Mouse (Mus musculus): ENCODE measurements at regions not wholly inside any gene's neighbourhood (a gene's known extent, or its start where the extent isn't known, plus 50 kb on each side); places are given as distances from the start of the nearest gene placed in this dataset.

DNA sequence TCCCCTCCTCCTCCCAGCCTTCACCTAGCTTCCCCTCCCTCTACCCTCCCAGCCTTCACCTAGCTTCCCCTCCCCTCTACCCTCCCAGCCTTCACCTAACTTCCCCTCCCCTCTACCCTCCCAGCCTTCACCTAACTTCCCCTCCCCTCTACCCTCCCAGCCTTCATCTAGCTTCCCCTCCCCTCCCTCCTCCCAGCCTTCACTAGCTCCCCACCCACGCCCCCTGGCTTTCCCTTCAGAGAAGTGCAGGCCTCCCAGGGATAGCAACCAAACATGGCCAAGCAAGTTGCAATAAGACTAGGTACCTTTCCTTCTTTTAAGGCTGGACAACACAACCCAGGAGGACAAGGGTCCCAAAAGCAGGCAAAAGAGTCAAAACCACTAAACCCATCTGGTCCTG is 248.5 kb downstream of the Ankrd16 start:
- no peak for DNase-seq (ENCODE audit: low read depth, low spot score)
- H3K27me3 ChIP-seq (ENCODE audit: control insufficient read depth in 1 of 2, insufficient read depth in 2 of 2, low read length in 2 of 2), result no peaks in the 10 kb centered on the region
- H3K9ac ChIP-seq (ENCODE audit: control insufficient read depth, low read depth, low read length, poor library complexity, severe bottlenecking), result no peak overlapping the region
- H3K9me3 ChIP-seq (replicated peaks; ENCODE audit: insufficient read depth, low read length), result no peaks in the 10 kb centered on the region
- H3K4me3 ChIP-seq (ENCODE audit: control insufficient read depth in 1 of 2, insufficient read depth in 1 of 2, low read depth in 2 of 2, low read length in 2 of 2), result no peak overlapping the region
- H3K27ac ChIP-seq (ENCODE audit: control insufficient read depth, low read depth, low read length), result no peak overlapping the region
- no peaks in the 10 kb centered on the region for H3K36me3 ChIP-seq (ENCODE audit: control insufficient read depth in 1 of 2, insufficient read depth in 2 of 2, low read length in 2 of 2)
- no peaks in the 10 kb centered on the region for H3K79me2 ChIP-seq (ENCODE audit: control insufficient read depth, insufficient read depth, low read length, poor library complexity)
- no peak for TF ChIP-seq ZC3H11A (IDR thresholded peaks at IDR 0.05; ENCODE audit: low read depth, low read length)
- no peak for TF ChIP-seq TAL1 (IDR thresholded peaks at IDR 0.05; ENCODE audit: low read length)
- TF ChIP-seq MEF2A (IDR thresholded peaks at IDR 0.05; ENCODE audit: extremely low read depth, insufficient replicate concordance, low read depth, low read length, poor library complexity, severe bottlenecking), result no peak
- TF ChIP-seq SIN3A (IDR thresholded peaks at IDR 0.05; ENCODE audit: low read length), result no peak
- TF ChIP-seq BHLHE40 (IDR thresholded peaks at IDR 0.05; ENCODE audit: borderline replicate concordance, low read depth, low read length), result no peak
- H3K4me1 ChIP-seq (ENCODE audit: control insufficient read depth in 1 of 2, insufficient read depth in 2 of 2, low read length in 2 of 2), result no peaks in the 10 kb centered on the region

GRCm38 (mm10) chr2:12033518-12034322 is 256.0 kb downstream of the Ankrd16 start:
- Histone ChIP-seq H3K4me1 (ENCODE audit: control insufficient read depth in 1 of 2, insufficient read depth in 2 of 2, low read length in 2 of 2) (no peaks in the 10 kb centered on the region), H3K36me3 (ENCODE audit: control insufficient read depth in 1 of 2, insufficient read depth in 2 of 2, low read length in 2 of 2) (no peaks in the 10 kb centered on the region), H3K79me2 (ENCODE audit: control insufficient read depth, insufficient read depth, low read length, poor library complexity) (no peaks in the 10 kb centered on the region), H3K27me3 (ENCODE audit: control insufficient read depth in 1 of 2, insufficient read depth in 2 of 2, low read length in 2 of 2) (no peaks in the 10 kb centered on the region), H3K27ac (ENCODE audit: control insufficient read depth, low read depth, low read length) (no peak overlapping the region), H3K4me3 (ENCODE audit: control insufficient read depth in 1 of 2, insufficient read depth in 1 of 2, low read depth in 2 of 2, low read length in 2 of 2) (no peak overlapping the region), H3K9me3 (replicated peaks; ENCODE audit: insufficient read depth, low read length) (no peaks in the 10 kb centered on the region), H3K9ac (ENCODE audit: control insufficient read depth, low read depth, low read length, poor library complexity, severe bottlenecking) (no peak overlapping the region)
- TF ChIP-seq ETS1 (IDR thresholded peaks at IDR 0.05; ENCODE audit: low read depth, low read length), result no peak
- no peak for TF ChIP-seq MYB (IDR thresholded peaks at IDR 0.05; ENCODE audit: low read depth, low read length)
- TF ChIP-seq GABPA (IDR thresholded peaks at IDR 0.05; ENCODE audit: low read depth, low read length), result no peak
- TF ChIP-seq TCF12 (IDR thresholded peaks at IDR 0.05; ENCODE audit: low read depth, low read length), result no peak
- TF ChIP-seq RCOR1 (IDR thresholded peaks at IDR 0.05; ENCODE audit: low read depth, low read length), result no peak
- TF ChIP-seq ZKSCAN1 (IDR thresholded peaks at IDR 0.05; ENCODE audit: low read depth, low read length), result no peak
- TF ChIP-seq MEF2A (IDR thresholded peaks at IDR 0.05; ENCODE audit: extremely low read depth, insufficient replicate concordance, low read depth, low read length, poor library complexity, severe bottlenecking), result no peak
- TF ChIP-seq CHD2 (IDR thresholded peaks at IDR 0.05; ENCODE audit: low read length), result no peak
- TF ChIP-seq POLR2AphosphoS2 (IDR thresholded peaks at IDR 0.05; ENCODE audit: low read length), result no peak
- TF ChIP-seq ZNF384 (IDR thresholded peaks at IDR 0.05; ENCODE audit: low read depth, low read length), result no peak
- no peak for DNase-seq (ENCODE audit: low read depth, low spot score)

GRCm38 (mm10) chr2:12034323-12034585 is 256.6 kb downstream of the Ankrd16 start:
- H3K4me1 ChIP-seq (ENCODE audit: control insufficient read depth in 1 of 2, insufficient read depth in 2 of 2, low read length in 2 of 2), result no peaks in the 10 kb centered on the region
- TF ChIP-seq NELFE (IDR thresholded peaks at IDR 0.05; ENCODE audit: low read depth, low read length), result no peak
- no peak for TF ChIP-seq USF1 (IDR thresholded peaks at IDR 0.05; ENCODE audit: low read depth, low read length)
- no peak for TF ChIP-seq GATA1 (IDR thresholded peaks at IDR 0.05; ENCODE audit: low read depth, low read length)
- TF ChIP-seq KAT2A (conservative IDR thresholded peaks at IDR 0.05; ENCODE audit: low read depth, low read length), result no peak
- TF ChIP-seq NRF1 (IDR thresholded peaks at IDR 0.05; ENCODE audit: insufficient read depth, low read depth, low read length, poor library complexity, severe bottlenecking), result no peak
- TF ChIP-seq CHD1 (IDR thresholded peaks at IDR 0.05; ENCODE audit: low read depth, low read length), result no peak

More at GRCm38 (mm10) chr2:12034323-12034585, 256.6 kb downstream of the Ankrd16 start:
- Histone ChIP-seq H3K27ac (ENCODE audit: control insufficient read depth, low read depth, low read length) (no peak overlapping the region), H3K9ac (ENCODE audit: control insufficient read depth, low read depth, low read length, poor library complexity, severe bottlenecking) (no peak overlapping the region), H3K36me3 (ENCODE audit: control insufficient read depth in 1 of 2, insufficient read depth in 2 of 2, low read length in 2 of 2) (no peaks in the 10 kb centered on the region), H3K27me3 (ENCODE audit: control insufficient read depth in 1 of 2, insufficient read depth in 2 of 2, low read length in 2 of 2) (no peaks in the 10 kb centered on the region), H3K4me3 (ENCODE audit: control insufficient read depth in 1 of 2, insufficient read depth in 1 of 2, low read depth in 2 of 2, low read length in 2 of 2) (no peak overlapping the region), H3K9me3 (replicated peaks; ENCODE audit: insufficient read depth, low read length) (no peaks in the 10 kb centered on the region), H3K79me2 (ENCODE audit: control insufficient read depth, insufficient read depth, low read length, poor library complexity) (no peaks in the 10 kb centered on the region)
- DNase-seq (ENCODE audit: low read depth, low spot score), result no peak
